Comparison of ENCODE assay signal across 24 mouse cellular contexts in the genomic region with DNA sequence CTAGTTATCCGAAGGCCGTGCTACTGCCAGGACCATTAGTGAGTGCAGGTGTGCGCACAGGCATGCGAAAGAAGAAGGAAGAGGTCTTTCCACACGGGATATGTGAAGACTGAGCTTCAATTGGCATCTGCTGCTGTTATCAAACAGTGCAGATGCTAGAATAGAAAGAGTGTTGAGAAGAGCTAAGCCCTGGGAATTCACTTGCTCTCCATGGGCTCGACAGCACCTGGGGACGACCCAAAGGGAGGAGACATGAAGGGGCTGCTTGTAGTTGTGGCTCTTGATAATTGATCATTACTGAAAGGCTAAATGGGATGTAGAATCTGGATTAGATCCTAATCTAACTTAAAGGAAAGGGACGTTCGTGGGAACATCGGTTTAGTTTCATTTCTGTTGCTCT.
DNase-seq lines count a peak whose midpoint lies in the region; ATAC-seq and TF ChIP-seq lines count a peak whose summit lies in the region.
"Had no signal": no experiment of that assay in that cellular context is flagged by ENCODE, and none has a peak within 500 bp of the region (broad histone marks: within the 10 kb centered on the region; RNA-seq: fewer than 3 reads in every experiment).

No protein-coding gene starts in this region.

- TF ChIP-seq CTCF in liver, embryonic 14.5 days (IDR thresholded peaks at IDR 0.05; ENCODE audit: low read depth), result no peak

- 70% methylated on average over 10 of the region's 10 CpGs for WGBS in liver, embryonic 12.5 days (ENCODE audit: insufficient replicate concordance)
- 55% methylated on average over 10 of the region's 10 CpGs for WGBS in liver, embryonic 14.5 days (ENCODE audit: insufficient replicate concordance)
- WGBS in liver, embryonic 11.5 days, result 80% methylated on average over 10 of the region's 10 CpGs

- no peak for DNase-seq in liver
- no peak for DNase-seq in liver, embryonic 14.5 days (ENCODE audit: low read depth in 3 of 3, low spot score in 3 of 3)
- no peak for DNase-seq in liver, embryonic 11.5 days (ENCODE audit: low spot score)
- DNase-seq in spleen, postnatal 36 days (ENCODE audit: low spot score in 2 of 2), result no peak
- DNase-seq in urinary bladder, postnatal 10 days (ENCODE audit: low spot score), result no peak
- DNase-seq: adrenal gland, adult 8-10 months; adrenal gland, postnatal 14 days; adrenal gland, postnatal 36 days; cerebellum, adult 11-12 months; cerebellum, adult 2 months; cerebellum, adult 9-10 months; cerebellum, postnatal 10 days; cerebellum, postnatal 25 days; forebrain, postnatal 0 days had no signal

- H3K9ac ChIP-seq in liver, embryonic 12.5 days, result no peak overlapping the region
- no peak overlapping the region for H3K9ac ChIP-seq in liver, embryonic 14.5 days (replicated peaks)
- H3K9ac ChIP-seq in liver, embryonic 11.5 days (ENCODE audit: low read depth, low read length), result no peak overlapping the region
- H3K9ac ChIP-seq: embryonic facial prominence, embryonic 12.5 days; forebrain, embryonic 13.5 days; forebrain, embryonic 15.5 days; forebrain, postnatal 0 days had no signal

- TF ChIP-seq EP300 in liver, embryonic 14.5 days (IDR thresholded peaks at IDR 0.05; ENCODE audit: low read depth), result no peak

- H3K27ac ChIP-seq in liver, embryonic 12.5 days, result no peak overlapping the region
- H3K27ac ChIP-seq in liver, embryonic 14.5 days, result no peak overlapping the region
- H3K27ac ChIP-seq in liver, embryonic 11.5 days (ENCODE audit: low read depth, low read length), result no peak overlapping the region
- H3K27ac ChIP-seq: embryonic facial prominence, embryonic 10.5 days; embryonic facial prominence, embryonic 12.5 days; forebrain, embryonic 13.5 days; forebrain, embryonic 15.5 days had no signal

- no peak overlapping the region for H3K4me2 ChIP-seq in liver, embryonic 12.5 days
- H3K4me2 ChIP-seq in liver, embryonic 14.5 days (ENCODE audit: low read depth), result no peak overlapping the region
- no peak overlapping the region for H3K4me2 ChIP-seq in liver, embryonic 11.5 days
- H3K4me2 ChIP-seq: embryonic facial prominence, embryonic 12.5 days; forebrain, embryonic 13.5 days; forebrain, embryonic 15.5 days had no signal

- H3K36me3 ChIP-seq in liver, embryonic 12.5 days, result no peaks in the 10 kb centered on the region
- H3K36me3 ChIP-seq in liver, embryonic 14.5 days (replicated peaks; ENCODE audit: control insufficient read depth, insufficient read depth, low read depth), result no peaks in the 10 kb centered on the region
- H3K36me3 ChIP-seq in liver, embryonic 11.5 days (ENCODE audit: control insufficient read depth, insufficient read depth, low read length), result no peaks in the 10 kb centered on the region
- H3K36me3 ChIP-seq: embryonic facial prominence, embryonic 10.5 days; embryonic facial prominence, embryonic 12.5 days; forebrain, embryonic 15.5 days had no signal

- H3K4me1 ChIP-seq in liver, embryonic 12.5 days, result peaks cover 28% of the 10 kb centered on the region
- peaks cover 20 to 24% of the 10 kb centered on the region in 2 experiments for H3K4me1 ChIP-seq in liver, embryonic 14.5 days (replicated peaks; ENCODE audit: control insufficient read depth in 2 of 2, insufficient read depth in 2 of 2, low read length in 1 of 2)
- no peaks in the 10 kb centered on the region for H3K4me1 ChIP-seq in liver, embryonic 11.5 days (replicated peaks; ENCODE audit: control insufficient read depth, insufficient read depth, low read length)
- H3K4me1 ChIP-seq: embryonic facial prominence, embryonic 10.5 days; embryonic facial prominence, embryonic 12.5 days had no signal

- H3K27me3 ChIP-seq in liver, embryonic 12.5 days (replicated peaks), result no peaks in the 10 kb centered on the region
- H3K27me3 ChIP-seq in liver, embryonic 14.5 days (ENCODE audit: control insufficient read depth, insufficient read depth, low read length), result no peaks in the 10 kb centered on the region
- H3K27me3 ChIP-seq in liver, embryonic 11.5 days (replicated peaks; ENCODE audit: control insufficient read depth, insufficient read depth, low read length), result no peaks in the 10 kb centered on the region
- H3K27me3 ChIP-seq: embryonic facial prominence, embryonic 12.5 days; forebrain, embryonic 13.5 days; forebrain, embryonic 15.5 days; Patski had no signal

- peak; percentile 36; the same call in 1 of the 2 replicates for ATAC-seq in liver, embryonic 12.5 days
- peak; percentile 30; the same call in 1 of the 2 replicates for ATAC-seq in liver, embryonic 14.5 days (ENCODE audit: insufficient read depth)
- no peak for ATAC-seq in liver, embryonic 11.5 days (replicated peaks; ENCODE audit: low FRiP score)
- ATAC-seq in erythroblast, adult 5-6 weeks (replicated peaks; ENCODE audit: low FRiP score, poor library complexity, severe bottlenecking), result 0 out of 2 replicates have a peak, but pooled peaks have one; percentile 29
- ATAC-seq in megakaryocyte-erythroid progenitor cell, adult 5-6 weeks (replicated peaks; ENCODE audit: low FRiP score, low TSS enrichment, poor library complexity, severe bottlenecking), result 0 out of 2 replicates have a peak, but pooled peaks have one; percentile 51
- ATAC-seq: activated CD4-positive, CD25-positive, alpha-beta regulatory T cell, adult 4 months; forebrain, embryonic 13.5 days; forebrain, embryonic 15.5 days; forebrain, postnatal 0 days; Patski had no signal

- no peaks in the 10 kb centered on the region for H3K9me3 ChIP-seq in liver, embryonic 12.5 days (replicated peaks)
- H3K9me3 ChIP-seq in liver, embryonic 14.5 days (ENCODE audit: control insufficient read depth, low read length), result no peaks in the 10 kb centered on the region
- no peaks in the 10 kb centered on the region for H3K9me3 ChIP-seq in liver, embryonic 11.5 days (ENCODE audit: control insufficient read depth, low read length)
- H3K9me3 ChIP-seq: embryonic facial prominence, embryonic 10.5 days; embryonic facial prominence, embryonic 12.5 days; forebrain, embryonic 13.5 days; forebrain, embryonic 15.5 days had no signal

- H3K4me3 ChIP-seq in liver, embryonic 12.5 days, result no peak overlapping the region
- H3K4me3 ChIP-seq in liver, embryonic 14.5 days (ENCODE audit: insufficient read depth in 1 of 2, low read depth in 2 of 2, low read length in 2 of 2), result no peak overlapping the region
- no peak overlapping the region for H3K4me3 ChIP-seq in liver, embryonic 11.5 days (ENCODE audit: low read depth, low read length)
- H3K4me3 ChIP-seq: embryonic facial prominence, embryonic 10.5 days; embryonic facial prominence, embryonic 12.5 days; erythroblast, embryonic 14.5 days; forebrain, embryonic 13.5 days; forebrain, embryonic 15.5 days had no signal
